In the genomic region with DNA sequence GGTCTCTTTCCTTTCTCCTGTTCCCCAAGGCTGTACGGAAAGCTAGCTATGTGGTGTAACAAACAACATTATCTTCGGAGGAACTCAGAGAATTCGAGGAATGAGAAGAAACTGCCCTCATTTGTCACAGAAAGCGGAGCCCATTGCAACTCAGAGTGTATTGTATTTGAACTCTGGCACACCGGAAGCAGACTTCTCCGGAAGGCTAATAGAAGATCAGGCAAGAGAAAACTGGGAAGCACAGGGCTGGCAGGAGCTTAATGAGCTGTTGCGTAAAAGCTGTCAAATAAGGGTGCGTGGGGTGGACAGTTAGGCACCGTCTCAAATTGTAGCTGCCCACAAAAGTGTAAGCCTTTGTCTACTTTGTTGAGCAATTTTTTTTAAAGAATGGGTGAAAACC, we compare ENCODE assay signal across 16 mouse cellular contexts. TPM values are rescaled to one million over a fixed set of nuclear protein-coding genes. Genes with fewer than 3 reads are reported as not detected.
DNase-seq lines count a peak whose midpoint lies in the region; ATAC-seq and TF ChIP-seq lines count a peak whose summit lies in the region.
"Had no signal": no experiment of that assay in that cellular context is flagged by ENCODE, and none has a peak within 500 bp of the region (broad histone marks: within the 10 kb centered on the region; RNA-seq: fewer than 3 reads in every experiment).

No protein-coding gene starts in this region.

- intact Hi-C loops in heart, postnatal 25 days (cut with DNase I), result no loop called here

- H3K27me3 ChIP-seq in lung, embryonic 15.5 days, result no peaks in the 10 kb centered on the region
- no peaks in the 10 kb centered on the region for H3K27me3 ChIP-seq in kidney, postnatal 0 days (ENCODE audit: insufficient read depth, low read length)
- H3K27me3 ChIP-seq in midbrain, embryonic 15.5 days (replicated peaks), result no peaks in the 10 kb centered on the region
- H3K27me3 ChIP-seq: limb, embryonic 13.5 days; midbrain, embryonic 13.5 days had no signal

- no peaks in the 10 kb centered on the region for H3K9me3 ChIP-seq in lung, embryonic 15.5 days
- H3K9me3 ChIP-seq in kidney, postnatal 0 days (replicated peaks; ENCODE audit: low read length), result no peaks in the 10 kb centered on the region
- no peaks in the 10 kb centered on the region for H3K9me3 ChIP-seq in midbrain, embryonic 15.5 days
- H3K9me3 ChIP-seq: limb, embryonic 13.5 days; midbrain, embryonic 13.5 days had no signal

- TF ChIP-seq CTCF in kidney, postnatal 0 days (IDR thresholded peaks at IDR 0.05; ENCODE audit: low read depth), result no peak

- H3K27ac ChIP-seq in lung, embryonic 15.5 days, result peak overlapping the region; percentile 62
- peak overlapping the region; percentile 37; the same call in 1 of the 2 replicates for H3K27ac ChIP-seq in kidney, postnatal 0 days
- H3K27ac ChIP-seq in midbrain, embryonic 15.5 days, result no peak overlapping the region
- H3K27ac ChIP-seq: gastrocnemius, adult 2 months; limb, embryonic 13.5 days; midbrain, embryonic 13.5 days had no signal

- no peak overlapping the region for H3K4me2 ChIP-seq in lung, embryonic 15.5 days
- no peak overlapping the region for H3K4me2 ChIP-seq in kidney, postnatal 0 days (ENCODE audit: low read length)
- H3K4me2 ChIP-seq in midbrain, embryonic 15.5 days, result no peak overlapping the region
- H3K4me2 ChIP-seq: limb, embryonic 13.5 days; midbrain, embryonic 13.5 days had no signal

- ATAC-seq in lung, embryonic 15.5 days (ENCODE audit: borderline replicate concordance, extremely low read depth, low FRiP score, low TSS enrichment), result peak; percentile 25; the same call in 1 of the 2 replicates
- ATAC-seq in kidney, postnatal 0 days (replicated peaks; ENCODE audit: low FRiP score, low read depth), result 0 out of 2 replicates have a peak, but pooled peaks have one; percentile 11
- no peak for ATAC-seq in midbrain, embryonic 15.5 days (replicated peaks)
- ATAC-seq: activated CD4-positive, CD25-positive, alpha-beta regulatory T cell, adult 4 months had no signal

- 7% methylated on average over 9 of the region's 9 CpGs for WGBS in lung, embryonic 15.5 days
- WGBS in kidney, postnatal 0 days, result 13% methylated on average over 9 of the region's 9 CpGs
- WGBS in midbrain, embryonic 15.5 days, result 61% methylated on average over 9 of the region's 9 CpGs

- H3K36me3 ChIP-seq in lung, embryonic 15.5 days, result no peaks in the 10 kb centered on the region
- no peaks in the 10 kb centered on the region for H3K36me3 ChIP-seq in kidney, postnatal 0 days (ENCODE audit: insufficient read depth, low read length)
- no peaks in the 10 kb centered on the region for H3K36me3 ChIP-seq in midbrain, embryonic 15.5 days (replicated peaks)
- H3K36me3 ChIP-seq: limb, embryonic 13.5 days; midbrain, embryonic 13.5 days had no signal

- peaks cover 34% of the 10 kb centered on the region for H3K4me1 ChIP-seq in lung, embryonic 15.5 days
- peaks cover 16% of the 10 kb centered on the region for H3K4me1 ChIP-seq in kidney, postnatal 0 days (replicated peaks; ENCODE audit: insufficient read depth, low read length)
- H3K4me1 ChIP-seq in midbrain, embryonic 15.5 days, result peaks cover 6% of the 10 kb centered on the region; the same call in 1 of the 2 replicates

- no peak overlapping the region for H3K4me3 ChIP-seq in lung, embryonic 15.5 days
- no peak overlapping the region for H3K4me3 ChIP-seq in kidney, postnatal 0 days (replicated peaks; ENCODE audit: low read depth, low read length)
- H3K4me3 ChIP-seq in midbrain, embryonic 15.5 days, result no peak overlapping the region
- H3K4me3 ChIP-seq: gastrocnemius, adult 2 months; limb, embryonic 13.5 days; midbrain, embryonic 13.5 days had no signal

- DNase-seq in adrenal gland, adult 2 months, result peak; percentile 28
- DNase-seq in adrenal gland, postnatal 4 days (ENCODE audit: low spot score in 2 of 2), result no peak
- no peak for DNase-seq in lung, adult 18-20 months
- DNase-seq in kidney, postnatal 0 days (ENCODE audit: low spot score), result peak; percentile 86
- peak; percentile 52 for DNase-seq in yolk sac, embryonic 10.5 days (ENCODE audit: low spot score)
- DNase-seq in heart, postnatal 25 days (ENCODE audit: low spot score), result no peak
- DNase-seq: cerebellum, adult 11 months; gastrocnemius, adult 2 months had no signal

- no peak overlapping the region for H3K9ac ChIP-seq in lung, embryonic 15.5 days
- H3K9ac ChIP-seq in kidney, postnatal 0 days (ENCODE audit: low read depth, low read length), result no peak overlapping the region
- H3K9ac ChIP-seq in midbrain, embryonic 15.5 days, result no peak overlapping the region
- H3K9ac ChIP-seq: limb, embryonic 13.5 days; midbrain, embryonic 13.5 days had no signal

RNA-seq across cellular contexts. Expression of gene Rfx8, which starts 10.7 kb away (rescaled TPM):
- total RNA-seq in adrenal gland, adult 2 months (2021), result not detected
- 0.10 TPM in 1 of 2 replicates, not detected in the other for polyA plus RNA-seq in adrenal gland, adult 2 months (2012; rRNA removed)
- under 1 TPM; 0.39 to 0.93 TPM for total RNA-seq in adrenal gland, postnatal 4 days (2021)
- 0.58 and 0.67 TPM in 2 replicates for polyA plus RNA-seq in lung, embryonic 15.5 days (2015; fragmentation: Nextera tagmentation; extraction: Ambion mirVana)
- polyA plus RNA-seq in kidney, postnatal 0 days (2015; fragmentation: Nextera tagmentation; extraction: Ambion mirVana), result 0.22 and 0.29 TPM in 2 replicates
- 0.31 and 0.32 TPM in 2 replicates for polyA plus RNA-seq in midbrain, embryonic 15.5 days (2015; fragmentation: Nextera tagmentation; extraction: Ambion mirVana)
- under 1 TPM; 0.34 to 0.36 TPM for total RNA-seq in heart, postnatal 25 days (2021)
- total RNA-seq: ES-E14; gastrocnemius, adult 2 months; neutrophil, adult 5-6 weeks had no signal
- polyA plus RNA-seq: activated CD4-positive, CD25-positive, alpha-beta regulatory T cell, adult 4 months; small intestine, adult 2 months had no signal

Comparison
In these comparisons a context has a peak if more than half of its experiments do, and no peak if none do; other contexts are left out.
1. DNase-seq: peak in adrenal gland, adult 2 months (single experiment), kidney, postnatal 0 days (single experiment) and yolk sac, embryonic 10.5 days (single experiment); none in adrenal gland, postnatal 4 days (0 of 2), lung, adult 18-20 months (0 of 2) and heart, postnatal 25 days (single experiment).